Mouse (Mus musculus) cortical plate, adult 2 months (tissue): ENCODE measurements around the gene Bet1l. TPM values are rescaled to one million over a fixed set of nuclear protein-coding genes. Genes with fewer than 3 reads are reported as not detected.
"Not testable (repeated sequence)": the region's sequence is repeated elsewhere in the genome, so short reads cannot be mapped to it uniquely, and the experiment has no call there.

Experiments
- H3K27ac ChIP-seq: fragments of 200-500 bp; 2 replicates; pipeline ENCODE4 v1.5.1; 2012; ENCODE audit warnings: low read length, control low read depth, inconsistent platforms; ENCODE audit not compliant: insufficient read depth
- H3K4me1 ChIP-seq: fragments of 200-500 bp; 2 replicates; pipeline ENCODE4 v1.6.1; 2011; ENCODE audit warnings: low read length; ENCODE audit not compliant: control insufficient read depth, insufficient read depth
- H3K4me3 ChIP-seq: fragments of 200-500 bp; 2 replicates; pipeline ENCODE4 v1.5.1; 2011; ENCODE audit warnings: mild to moderate bottlenecking, low read length, control low read depth; ENCODE audit not compliant: insufficient read depth
- CTCF ChIP-seq: fragments of 200-500 bp; IDR thresholded peaks from 2 replicates; pipeline ENCODE4 v1.5.1; 2011; ENCODE audit warnings: mild to moderate bottlenecking, control low read depth, low read length; ENCODE audit not compliant: insufficient read depth; ENCODE audit errors: extremely low read depth
- POLR2A ChIP-seq: fragments of 200-500 bp; IDR thresholded peaks from 2 replicates; pipeline ENCODE4 v1.6.1; 2011; ENCODE audit warnings: mild to moderate bottlenecking, low read length, control low read depth; ENCODE audit not compliant: insufficient read depth; ENCODE audit errors: extremely low read depth
- polyA plus RNA-seq: library from polyadenylated mRNA; depleted of rRNA; stranded (reverse); fragments of >200 nt; gene quantifications from 2 replicates; pipeline ENCODE4 v1.2.3, GENCODE M21; 2012

The Bet1l gene
- polyA plus RNA-seq, 1 experiment, result 34.3 TPM

DNA sequence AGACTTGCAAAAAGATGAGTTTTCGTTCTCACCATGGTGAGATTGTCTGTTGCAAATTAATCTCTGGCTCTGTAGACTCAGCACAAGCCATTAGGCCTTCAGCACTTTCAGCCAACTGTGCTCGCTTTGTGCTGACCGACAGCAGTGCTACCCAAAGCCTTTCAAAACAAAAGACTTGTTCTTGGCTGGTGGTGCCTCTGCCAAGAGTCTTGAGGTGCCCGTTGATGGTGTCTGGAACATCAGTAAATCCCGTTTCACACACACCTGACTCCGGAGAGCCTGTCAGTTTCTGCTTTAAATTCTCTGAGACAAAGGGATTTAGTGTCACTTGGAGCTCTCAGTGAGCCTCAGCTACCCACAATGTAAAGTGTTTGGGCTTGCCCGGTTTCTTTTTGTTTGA lies 36.7 kb upstream of the Bet1l start:
- Histone ChIP-seq H3K4me1 (no peaks in the 10 kb centered on the region), H3K4me3 (no peak overlapping the region), H3K27ac (no peak overlapping the region)
- TF ChIP-seq POLR2A (no peak), CTCF (no peak)

DNA sequence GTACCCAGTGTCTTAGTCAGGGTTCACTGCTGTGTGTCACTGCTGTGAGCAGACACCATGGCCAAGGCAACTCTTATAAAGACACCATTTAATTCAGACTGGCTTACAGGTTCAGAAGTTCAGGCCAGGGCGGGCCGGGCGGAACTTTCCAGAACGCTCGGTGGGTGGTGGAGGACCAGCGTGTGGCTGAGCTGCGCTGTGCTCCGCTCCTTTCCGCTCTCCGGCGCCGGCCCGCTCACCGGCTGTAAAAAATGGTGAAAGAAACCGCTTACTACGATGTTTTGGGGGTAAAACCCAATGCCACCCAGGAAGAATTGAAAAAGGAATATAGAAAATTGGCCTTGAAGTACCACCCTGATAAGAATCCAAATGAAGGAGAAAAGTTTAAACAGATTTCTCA lies 33.3 kb upstream of the Bet1l start:
- not testable (repeated sequence) for H3K4me3 ChIP-seq, H3K27ac ChIP-seq, H3K4me1 ChIP-seq

DNA sequence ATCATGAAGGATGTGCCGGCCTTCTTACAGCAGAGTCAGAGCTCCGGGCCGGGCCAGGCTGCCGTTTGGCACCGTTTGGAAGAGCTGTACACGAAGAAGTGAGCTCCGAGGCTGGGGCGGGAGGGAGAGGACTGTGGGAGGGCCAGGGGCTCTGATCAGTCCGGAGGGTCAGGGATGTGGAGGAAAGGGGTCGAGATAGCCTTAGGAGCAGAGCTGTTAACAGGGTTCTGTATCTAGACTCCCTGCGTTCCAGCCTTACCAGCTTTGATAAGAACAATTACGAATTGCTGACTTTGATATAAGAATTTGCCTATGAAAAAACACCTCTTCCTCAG lies 25.1 kb upstream of the Bet1l start:
- no peak overlapping the region for H3K27ac ChIP-seq
- peak overlapping the region; percentile 68 for H3K4me3 ChIP-seq
- H3K4me1 ChIP-seq, result peaks cover 2% of the 10 kb centered on the region; the same call in 1 of the 2 replicates
- TF ChIP-seq POLR2A (no peak), CTCF (no peak)

DNA sequence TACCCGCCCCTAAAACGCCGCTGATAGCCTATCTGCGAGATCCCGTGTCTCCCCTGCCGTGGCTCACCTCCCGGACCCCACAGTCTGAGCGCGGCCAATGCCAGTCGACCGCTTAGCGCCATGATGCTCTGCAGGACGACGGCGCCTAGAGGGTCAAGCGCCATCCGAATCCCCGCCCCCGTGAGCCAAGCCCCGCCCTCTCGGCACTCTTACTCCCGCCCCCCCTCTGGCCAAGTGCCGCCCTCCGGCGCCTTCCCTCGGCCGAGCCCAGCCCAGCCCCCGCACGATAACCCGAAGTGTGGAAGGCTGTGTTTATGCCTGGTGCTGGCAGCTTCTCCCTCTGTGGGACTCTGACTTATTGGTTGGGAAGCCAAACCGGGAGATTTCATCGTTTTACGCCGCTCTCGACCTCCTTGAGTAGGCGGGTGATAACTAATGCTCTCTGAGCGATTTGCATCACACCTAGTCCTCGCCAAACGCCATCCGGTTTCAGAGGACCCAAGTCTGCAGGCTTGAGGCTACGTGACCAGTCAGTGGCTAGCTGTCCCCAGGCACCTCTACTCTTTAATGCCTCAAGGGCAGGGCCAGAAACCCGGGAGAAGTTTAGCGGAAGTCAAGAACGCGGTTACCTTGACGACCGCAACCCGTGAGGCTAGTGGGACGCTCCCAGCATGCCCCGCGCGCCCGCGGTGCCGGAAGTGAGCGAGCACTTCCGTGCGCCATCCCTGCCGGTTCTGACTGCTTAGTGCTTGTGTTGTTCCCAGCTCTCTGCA lies 24.5 kb upstream of the Bet1l start, which contains the start of the genes Psmd13 and Sirt3:
TSS of gene Psmd13 (plus strand) at position 273 of the 773 bp plus-strand sequence.
TSS of gene Sirt3 (minus strand) at position 614 of the 773 bp plus-strand sequence.
- peaks cover 2% of the 10 kb centered on the region; the same call in 1 of the 2 replicates for H3K4me1 ChIP-seq
- peak; percentile 76 for TF ChIP-seq POLR2A
- no peak for TF ChIP-seq CTCF
- H3K27ac ChIP-seq, result peak within 1 kb of the TSS; percentile 13; the same call in 1 of the 2 replicates
- H3K4me3 ChIP-seq, result peak within 1 kb of the TSS; percentile 68

DNA sequence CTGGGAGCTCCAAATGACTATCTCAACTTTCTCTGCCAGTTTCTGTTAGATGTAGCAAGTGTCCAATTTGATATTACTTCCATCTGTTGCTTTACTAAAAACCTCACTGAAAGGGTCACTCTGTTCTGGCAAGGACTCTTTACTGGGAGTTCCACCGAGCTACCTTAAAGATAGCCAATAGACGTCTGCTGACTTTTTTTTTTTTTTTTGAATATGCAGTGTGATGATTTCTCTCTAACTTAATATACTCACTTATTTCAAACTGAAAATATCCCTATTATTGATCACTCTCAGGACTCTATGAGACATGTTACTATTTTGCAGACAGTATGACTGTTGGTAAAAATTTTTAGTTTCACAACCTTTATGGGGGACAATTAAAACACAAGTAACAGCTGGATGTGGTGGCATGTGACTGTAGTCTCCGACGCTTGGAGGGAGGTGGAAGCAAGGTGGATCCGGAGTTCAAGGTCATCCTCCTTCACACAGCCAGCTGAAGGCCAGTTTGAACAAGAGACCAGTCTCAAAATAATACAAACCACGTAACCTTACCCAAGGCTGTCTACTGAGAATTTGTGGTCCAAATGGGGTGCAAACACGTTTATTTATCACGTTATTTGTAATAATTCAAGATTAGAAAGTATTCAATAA lies 23.6 kb upstream of the Bet1l start:
- no peak overlapping the region for H3K27ac ChIP-seq
- H3K4me1 ChIP-seq, result peaks cover 2% of the 10 kb centered on the region; the same call in 1 of the 2 replicates
- no peak for TF ChIP-seq POLR2A
- no peak for TF ChIP-seq CTCF
- H3K4me3 ChIP-seq, result peak overlapping the region; percentile 68

DNA sequence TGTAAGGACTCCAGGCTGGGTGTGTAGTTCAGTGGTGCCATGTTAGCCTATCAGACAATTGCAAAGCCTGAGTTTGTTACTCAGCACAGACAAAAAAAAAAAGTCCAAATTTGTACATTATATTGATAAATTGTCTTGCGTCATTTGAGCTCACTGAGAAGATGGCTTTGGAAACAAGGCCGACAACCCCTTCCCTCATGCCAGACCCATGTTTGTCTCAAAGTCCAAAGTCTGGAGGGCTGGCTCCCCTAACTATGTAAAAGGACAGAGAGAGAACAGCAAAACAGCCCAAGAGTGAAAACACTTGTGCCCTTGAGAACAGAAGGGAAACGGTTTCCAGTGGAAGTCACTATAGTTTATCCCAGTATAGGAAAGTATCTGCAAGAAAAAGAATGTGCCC lies 23.0 kb upstream of the Bet1l start:
- no peak for TF ChIP-seq POLR2A
- no peak for TF ChIP-seq CTCF
- H3K4me3 ChIP-seq, result no peak overlapping the region; the same call in 1 of the 2 replicates
- H3K4me1 ChIP-seq, result peaks cover 2% of the 10 kb centered on the region; the same call in 1 of the 2 replicates
- H3K27ac ChIP-seq, result no peak overlapping the region

DNA sequence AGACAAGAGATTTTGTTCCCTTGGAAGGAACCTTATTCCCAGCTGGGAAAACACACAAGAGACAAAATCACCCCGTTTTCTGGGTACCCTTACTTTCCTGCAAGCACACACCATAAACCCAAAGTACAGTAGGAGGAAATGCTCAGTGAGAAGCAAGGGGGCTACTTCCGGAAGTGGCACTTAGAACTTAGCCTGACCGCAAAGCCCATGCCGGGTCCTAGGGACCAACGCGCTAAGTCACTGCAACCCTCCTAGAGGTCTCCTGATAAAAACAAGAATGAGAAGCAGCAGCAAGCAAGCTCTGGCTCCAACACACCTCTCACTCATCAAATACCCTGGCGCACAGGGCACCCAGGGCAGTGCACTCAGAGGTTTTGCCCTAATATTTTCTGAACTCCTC lies 22.0 kb upstream of the Bet1l start:
- TF ChIP-seq POLR2A (no peak), CTCF (no peak)
- no peak overlapping the region for H3K4me3 ChIP-seq
- H3K27ac ChIP-seq, result no peak overlapping the region
- H3K4me1 ChIP-seq, result peaks cover 2% of the 10 kb centered on the region; the same call in 1 of the 2 replicates

DNA sequence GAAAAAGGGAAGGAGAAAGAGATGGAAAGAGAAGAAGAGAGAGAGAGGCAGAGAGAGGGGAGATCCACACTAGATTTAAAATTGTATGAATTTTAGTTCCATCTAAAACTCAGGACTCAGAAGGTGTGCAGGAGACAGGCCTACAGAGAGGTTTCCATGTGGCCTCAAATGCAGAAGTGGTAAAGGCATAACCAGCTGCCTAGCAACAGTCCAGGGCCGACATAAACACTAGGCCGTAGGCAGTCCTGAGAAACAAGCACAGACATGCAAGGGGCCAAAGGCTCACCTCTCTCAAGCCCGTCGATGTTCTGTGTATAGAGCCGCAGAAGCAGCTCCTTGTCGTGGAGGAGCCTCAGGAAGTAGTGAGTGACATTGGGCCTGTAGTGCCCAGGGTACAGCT lies 20.0 kb upstream of the Bet1l start:
- Histone ChIP-seq H3K4me1 (no peaks in the 10 kb centered on the region), H3K4me3 (no peak overlapping the region), H3K27ac (no peak overlapping the region)
- no peak for TF ChIP-seq CTCF
- TF ChIP-seq POLR2A, result no peak

DNA sequence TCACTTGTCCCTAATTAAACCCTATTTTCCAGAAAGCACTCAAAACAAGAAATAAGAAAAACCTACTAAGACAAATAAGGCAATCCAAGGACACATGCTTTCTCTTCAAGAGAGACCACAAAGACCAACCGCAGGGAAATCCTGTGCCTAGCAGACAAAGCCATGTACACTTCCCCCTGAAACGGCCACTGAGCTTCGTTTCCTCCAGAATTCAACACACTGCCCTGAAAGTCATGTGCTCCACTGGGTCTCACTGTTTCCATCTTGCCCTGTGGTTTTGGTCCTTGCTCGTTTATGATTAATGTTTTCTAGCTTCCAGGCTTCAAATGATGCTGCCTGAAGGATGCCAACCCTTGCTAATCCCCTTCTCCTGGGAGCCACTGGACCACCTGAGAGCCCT lies 16.8 kb upstream of the Bet1l start:
- no peak overlapping the region for H3K4me3 ChIP-seq

DNA sequence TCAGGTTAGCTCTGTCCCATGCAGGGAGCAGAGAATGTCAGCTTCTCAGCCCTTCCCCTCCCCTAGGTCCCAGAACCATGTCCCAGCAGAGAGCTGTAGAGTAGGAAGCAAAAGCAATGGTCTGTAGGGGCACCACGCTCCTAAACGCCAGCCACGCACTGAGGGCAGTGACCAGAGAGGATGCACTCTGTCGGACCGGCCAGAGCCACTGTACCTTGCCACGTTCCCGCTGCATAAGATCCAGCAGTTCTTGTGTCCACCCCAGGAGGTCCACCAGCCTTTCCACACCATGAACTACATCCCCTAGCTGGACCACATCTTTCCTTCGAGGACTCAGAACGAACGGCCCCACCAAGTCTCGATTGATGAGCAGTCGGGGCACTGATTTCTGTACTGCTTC lies 7.4 kb upstream of the Bet1l start:
- Histone ChIP-seq H3K4me1 (no peaks in the 10 kb centered on the region), H3K4me3 (no peak overlapping the region), H3K27ac (no peak overlapping the region)
- TF ChIP-seq POLR2A (peak; percentile 41; the same call in 1 of the 2 replicates), CTCF (no peak)

More for the DNA sequence above, 16.8 kb upstream of the Bet1l start:
- H3K27ac ChIP-seq, result no peak overlapping the region
- H3K4me1 ChIP-seq, result no peaks in the 10 kb centered on the region
- no peak for TF ChIP-seq CTCF
- no peak for TF ChIP-seq POLR2A
